Mouse (Mus musculus): Measurements from ENCODE around the gene Ifitm5. TPM values are rescaled to one million over a fixed set of nuclear protein-coding genes. Genes with fewer than 3 reads are reported as not detected.
A peak's percentile ranks its signal among the peaks of the same experiment; 100 is the strongest.

Gene Ifitm5
- total and polyA plus RNA-seq, 2 experiments from 2014 or later = 0.28 to 0.86 TPM

- no peak overlapping the region for H3K27ac ChIP-seq (ENCODE audit: low read depth, low read length)
- H3K4me2 ChIP-seq (ENCODE audit: low read depth) = peak overlapping the region; percentile 47
- no peak overlapping the region for H3K9ac ChIP-seq
- WGBS = 65% methylated on average over 15 of the region's 15 CpGs
- no peaks in the 10 kb centered on the region for H3K9me3 ChIP-seq (ENCODE audit: low read length)
- H3K4me1 ChIP-seq (ENCODE audit: insufficient read depth) = no peaks in the 10 kb centered on the region
- H3K36me3 ChIP-seq (ENCODE audit: insufficient read depth) = no peaks in the 10 kb centered on the region
- DNase-seq (no peak), ATAC-seq (no peak)
- no peak overlapping the region for H3K4me3 ChIP-seq (ENCODE audit: low read depth, low read length)
- TF ChIP-seq CTCF (IDR thresholded peaks at IDR 0.05; ENCODE audit: low read depth) = no peak
- no peaks in the 10 kb centered on the region for H3K27me3 ChIP-seq (ENCODE audit: insufficient read depth, low read length)
Measured at GRCm38 (mm10) chr7:140953800-140954732, 4.0 kb upstream of the Ifitm5 start.

- ATAC-seq = no peak
- no peak for TF ChIP-seq CTCF (IDR thresholded peaks at IDR 0.05; ENCODE audit: low read depth)
- 85% methylated on average over 11 of the region's 11 CpGs for WGBS
Measured at GRCm38 (mm10) chr7:140953133-140953532, 3.0 kb upstream of the Ifitm5 start.

GRCm38 (mm10) chr7:140952441-140952840 lies 2.4 kb upstream of the Ifitm5 start:
- no peaks in the 10 kb centered on the region for H3K36me3 ChIP-seq (ENCODE audit: insufficient read depth)
- no peak for DNase-seq
- no peaks in the 10 kb centered on the region for H3K9me3 ChIP-seq (ENCODE audit: low read length)
- no peak overlapping the region for H3K9ac ChIP-seq
- no peaks in the 10 kb centered on the region for H3K4me1 ChIP-seq (ENCODE audit: insufficient read depth)
- ATAC-seq = no peak
- no peak for TF ChIP-seq CTCF (IDR thresholded peaks at IDR 0.05; ENCODE audit: low read depth)
- WGBS = 86% methylated on average over 7 of the region's 7 CpGs
- no peaks in the 10 kb centered on the region for H3K27me3 ChIP-seq (ENCODE audit: insufficient read depth, low read length)
- H3K4me2 ChIP-seq (ENCODE audit: low read depth) = no peak overlapping the region
- no peak overlapping the region for H3K4me3 ChIP-seq (ENCODE audit: low read depth, low read length)
- H3K27ac ChIP-seq (ENCODE audit: low read depth, low read length) = no peak overlapping the region

More at GRCm38 (mm10) chr7:140953133-140953532, 3.0 kb upstream of the Ifitm5 start:
- no peak for DNase-seq
- Histone ChIP-seq H3K36me3 (ENCODE audit: insufficient read depth) (no peaks in the 10 kb centered on the region), H3K27me3 (ENCODE audit: insufficient read depth, low read length) (no peaks in the 10 kb centered on the region), H3K4me1 (ENCODE audit: insufficient read depth) (no peaks in the 10 kb centered on the region), H3K4me3 (ENCODE audit: low read depth, low read length) (no peak overlapping the region), H3K9me3 (ENCODE audit: low read length) (no peaks in the 10 kb centered on the region), H3K27ac (ENCODE audit: low read depth, low read length) (no peak overlapping the region), H3K9ac (no peak overlapping the region), H3K4me2 (ENCODE audit: low read depth) (no peak overlapping the region)

GRCm38 (mm10) chr7:140951765-140952164 lies 1.7 kb upstream of the Ifitm5 start:
- Histone ChIP-seq H3K4me2 (ENCODE audit: low read depth) (no peak overlapping the region), H3K27me3 (ENCODE audit: insufficient read depth, low read length) (no peaks in the 10 kb centered on the region), H3K36me3 (ENCODE audit: insufficient read depth) (no peaks in the 10 kb centered on the region), H3K27ac (ENCODE audit: low read depth, low read length) (no peak overlapping the region), H3K9ac (no peak overlapping the region), H3K9me3 (ENCODE audit: low read length) (no peaks in the 10 kb centered on the region), H3K4me3 (ENCODE audit: low read depth, low read length) (no peak overlapping the region), H3K4me1 (ENCODE audit: insufficient read depth) (no peaks in the 10 kb centered on the region)
- DNase-seq = no peak
- ATAC-seq = no peak
- 83% methylated on average over 6 of the region's 6 CpGs for WGBS
- TF ChIP-seq CTCF (IDR thresholded peaks at IDR 0.05; ENCODE audit: low read depth) = no peak

- WGBS = 68% methylated on average over 8 of the region's 8 CpGs
- H3K27ac ChIP-seq (ENCODE audit: low read depth, low read length) = no peak overlapping the region
- H3K4me1 ChIP-seq (ENCODE audit: insufficient read depth) = no peaks in the 10 kb centered on the region
- H3K4me3 ChIP-seq (ENCODE audit: low read depth, low read length) = no peak overlapping the region
- no peak for DNase-seq
- TF ChIP-seq CTCF (IDR thresholded peaks at IDR 0.05; ENCODE audit: low read depth) = no peak
- no peaks in the 10 kb centered on the region for H3K27me3 ChIP-seq (ENCODE audit: insufficient read depth, low read length)
- H3K9me3 ChIP-seq (ENCODE audit: low read length) = no peaks in the 10 kb centered on the region
- H3K4me2 ChIP-seq (ENCODE audit: low read depth) = no peak overlapping the region
- H3K36me3 ChIP-seq (ENCODE audit: insufficient read depth) = no peaks in the 10 kb centered on the region
- H3K9ac ChIP-seq = no peak overlapping the region
- ATAC-seq = no peak
Measured at GRCm38 (mm10) chr7:140951051-140951450, 960 bp upstream of the Ifitm5 start.

GRCm38 (mm10) chr7:140949255-140949654 lies 836 bp downstream of the Ifitm5 start:
- no peak for ATAC-seq
- no peak for TF ChIP-seq CTCF (IDR thresholded peaks at IDR 0.05; ENCODE audit: low read depth)

GRCm38 (mm10) chr7:140948161-140948560 lies 1.9 kb downstream of the Ifitm5 start:
- 90% methylated on average over 8 of the region's 8 CpGs for WGBS

More at GRCm38 (mm10) chr7:140949255-140949654, 836 bp downstream of the Ifitm5 start:
- no peak overlapping the region for H3K27ac ChIP-seq (ENCODE audit: low read depth, low read length)
- WGBS = 90% methylated on average over 6 of the region's 6 CpGs
- no peak for DNase-seq
- no peak overlapping the region for H3K4me3 ChIP-seq (ENCODE audit: low read depth, low read length)
- no peaks in the 10 kb centered on the region for H3K9me3 ChIP-seq (ENCODE audit: low read length)
- no peaks in the 10 kb centered on the region for H3K4me1 ChIP-seq (ENCODE audit: insufficient read depth)
- H3K27me3 ChIP-seq (ENCODE audit: insufficient read depth, low read length) = no peaks in the 10 kb centered on the region
- no peak overlapping the region for H3K9ac ChIP-seq
- no peak overlapping the region for H3K4me2 ChIP-seq (ENCODE audit: low read depth)
- H3K36me3 ChIP-seq (ENCODE audit: insufficient read depth) = no peaks in the 10 kb centered on the region

More at GRCm38 (mm10) chr7:140948161-140948560, 1.9 kb downstream of the Ifitm5 start:
- DNase-seq = no peak
- Histone ChIP-seq H3K4me3 (ENCODE audit: low read depth, low read length) (no peak overlapping the region), H3K4me1 (ENCODE audit: insufficient read depth) (no peaks in the 10 kb centered on the region), H3K4me2 (ENCODE audit: low read depth) (no peak overlapping the region), H3K9me3 (ENCODE audit: low read length) (no peaks in the 10 kb centered on the region), H3K27ac (ENCODE audit: low read depth, low read length) (no peak overlapping the region), H3K27me3 (ENCODE audit: insufficient read depth, low read length) (no peaks in the 10 kb centered on the region), H3K36me3 (ENCODE audit: insufficient read depth) (no peaks in the 10 kb centered on the region), H3K9ac (no peak overlapping the region)
- no peak for TF ChIP-seq CTCF (IDR thresholded peaks at IDR 0.05; ENCODE audit: low read depth)
- ATAC-seq = no peak
